Mouse (Mus musculus) neural tube, embryonic 11.5 days (tissue): Measurements from ENCODE around the gene Ugt1a10. TPM values are rescaled to one million over a fixed set of nuclear protein-coding genes. Genes with fewer than 3 reads are reported as not detected.
"Not testable (repeated sequence)": the region's sequence is repeated elsewhere in the genome, so short reads cannot be mapped to it uniquely, and the experiment has no call there.

ENCODE experiments used
- ATAC-seq: fragments of 200-750 bp; cut with Nextera tagmentation; 2 replicates; pipeline ENCODE4 v1.8.0; 2017; ENCODE audit warnings: moderate number of reproducible peaks, mild to moderate bottlenecking, moderate TSS enrichment, moderate library complexity; ENCODE audit not compliant: insufficient read depth, low FRiP score, low TSS enrichment
- DNase-seq: peaks from one replicate; pipeline ENCODE4 v3.0.0-alpha.2; 2015; ENCODE audit warnings: low spot score
- H3K27ac ChIP-seq: fragments of 300-500 bp; sonication (generic); 2 replicates; pipeline ENCODE4 v1.5.1; 2014; ENCODE audit warnings: low read depth, mild to moderate bottlenecking, low read length
- H3K27me3 ChIP-seq: fragments of 300-500 bp; sonication (generic); 2 replicates; pipeline ENCODE4 v1.6.1; 2014; ENCODE audit warnings: mild to moderate bottlenecking, low read length, mixed read lengths; ENCODE audit not compliant: control insufficient read depth, insufficient read depth
- H3K36me3 ChIP-seq: fragments of 300-500 bp; sonication (generic); 2 replicates; pipeline ENCODE4 v1.6.1; 2014; ENCODE audit warnings: mild to moderate bottlenecking, low read length, moderate library complexity, mixed read lengths; ENCODE audit not compliant: control insufficient read depth, insufficient read depth
- H3K4me1 ChIP-seq: fragments of 300-500 bp; sonication (generic); 2 replicates; pipeline ENCODE4 v1.6.1; 2014; ENCODE audit warnings: low read length, mixed read lengths; ENCODE audit not compliant: control insufficient read depth, insufficient read depth
- H3K4me2 ChIP-seq: fragments of 300-500 bp; sonication (generic); 2 replicates; pipeline ENCODE4 v1.6.1; 2014; ENCODE audit warnings: low read depth, mild to moderate bottlenecking, moderate library complexity
- H3K4me3 ChIP-seq: fragments of 300-500 bp; sonication (generic); 2 replicates; pipeline ENCODE4 v1.5.1; 2014; ENCODE audit warnings: low read depth, low read length
- H3K9ac ChIP-seq: fragments of 300-500 bp; sonication (generic); 2 replicates; pipeline ENCODE4 v1.6.1; 2014; ENCODE audit warnings: mild to moderate bottlenecking, low read length
- H3K9me3 ChIP-seq: fragments of 300-500 bp; sonication (generic); 2 replicates; pipeline ENCODE4 v1.6.1; 2016; ENCODE audit warnings: low read length; ENCODE audit not compliant: control insufficient read depth
- WGBS: fragments of 180-500 bp; shearing (Covaris S2); extraction: QIAGEN DNeasy Blood & Tissue Kit; methylation state at CpG from one replicate; pipeline ENCODE4 v1.1.7; 2014; 5-methylcytosine and 5-hydroxymethylcytosine counted together
- polyA plus RNA-seq: library from polyadenylated mRNA; unstranded; fragments of >200 nt; fragmentation: Nextera tagmentation; extraction: Ambion mirVana; gene quantifications from 2 replicates; pipeline ENCODE4 v1.2.1, GENCODE M21; 2014

Gene Ugt1a10
- polyA plus RNA-seq, 1 experiment from 2014 or later, result not detected

DNA sequence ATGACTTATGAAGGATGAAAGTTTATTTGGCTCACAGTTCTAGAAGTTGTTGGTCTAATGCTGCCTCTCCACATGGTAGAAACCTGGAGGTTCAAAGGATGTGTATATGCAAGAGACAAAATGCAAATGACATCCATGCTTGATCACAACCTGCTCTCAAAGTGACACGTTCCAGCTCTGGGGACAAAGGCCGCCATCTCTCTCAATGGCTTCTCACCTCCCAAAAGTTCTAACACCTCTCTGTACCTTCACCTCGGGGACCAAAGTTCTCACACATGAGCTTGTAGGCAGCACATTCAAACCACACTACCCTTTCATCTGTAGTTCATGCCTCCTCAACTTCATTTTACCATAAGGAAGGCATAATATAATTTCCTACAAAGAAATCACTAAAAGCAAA lies 162.4 kb downstream of the Ugt1a10 start:
- peaks cover 51% of the 10 kb centered on the region for H3K9me3 ChIP-seq
- no peak for ATAC-seq
- no peaks in the 10 kb centered on the region for H3K36me3 ChIP-seq
- H3K4me1 ChIP-seq, result no peaks in the 10 kb centered on the region
- H3K4me3 ChIP-seq, result no peak overlapping the region
- H3K27me3 ChIP-seq, result no peaks in the 10 kb centered on the region
- H3K27ac ChIP-seq, result no peak overlapping the region
- WGBS, result 42% methylated on average over 3 of the region's 3 CpGs
- H3K9ac ChIP-seq, result no peak overlapping the region
- no peak for DNase-seq
- H3K4me2 ChIP-seq, result no peak overlapping the region

DNA sequence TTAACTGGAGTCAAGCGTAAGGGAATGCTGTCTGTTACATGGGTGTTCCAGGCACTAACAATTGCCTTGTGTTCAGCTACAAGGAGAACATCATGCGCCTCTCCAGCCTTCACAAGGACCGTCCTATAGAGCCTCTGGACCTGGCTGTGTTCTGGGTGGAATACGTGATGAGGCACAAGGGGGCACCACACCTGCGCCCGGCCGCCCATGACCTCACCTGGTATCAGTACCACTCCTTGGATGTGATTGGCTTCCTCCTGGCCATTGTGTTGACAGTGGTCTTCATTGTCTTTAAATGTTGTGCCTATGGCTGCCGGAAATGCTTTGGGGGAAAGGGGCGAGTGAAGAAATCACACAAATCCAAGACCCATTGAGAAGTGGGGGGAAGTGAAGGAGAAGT lies 162.9 kb downstream of the Ugt1a10 start:
- 73% methylated on average over 9 of the region's 9 CpGs for WGBS
- no peaks in the 10 kb centered on the region for H3K27me3 ChIP-seq

GRCm38 (mm10) chr1:88218591-88218990 lies 163.4 kb downstream of the Ugt1a10 start:
- no peak for ATAC-seq
- peak; percentile 12 for DNase-seq
- H3K9me3 ChIP-seq, result peaks cover 41% of the 10 kb centered on the region
- no peaks in the 10 kb centered on the region for H3K36me3 ChIP-seq
- 53% methylated on average over 4 of the region's 4 CpGs for WGBS
- H3K27ac ChIP-seq, result no peak overlapping the region
- H3K4me2 ChIP-seq, result no peak overlapping the region
- no peak overlapping the region for H3K4me3 ChIP-seq
- no peaks in the 10 kb centered on the region for H3K4me1 ChIP-seq
- no peaks in the 10 kb centered on the region for H3K27me3 ChIP-seq
- H3K9ac ChIP-seq, result no peak overlapping the region

More for the DNA sequence above, 162.9 kb downstream of the Ugt1a10 start:
- DNase-seq (peak; percentile 9), ATAC-seq (no peak)
- H3K27ac ChIP-seq, result no peak overlapping the region
- H3K9me3 ChIP-seq, result peaks cover 46% of the 10 kb centered on the region
- H3K4me3 ChIP-seq, result no peak overlapping the region
- no peaks in the 10 kb centered on the region for H3K4me1 ChIP-seq
- no peaks in the 10 kb centered on the region for H3K36me3 ChIP-seq
- H3K9ac ChIP-seq, result no peak overlapping the region
- H3K4me2 ChIP-seq, result no peak overlapping the region

DNA sequence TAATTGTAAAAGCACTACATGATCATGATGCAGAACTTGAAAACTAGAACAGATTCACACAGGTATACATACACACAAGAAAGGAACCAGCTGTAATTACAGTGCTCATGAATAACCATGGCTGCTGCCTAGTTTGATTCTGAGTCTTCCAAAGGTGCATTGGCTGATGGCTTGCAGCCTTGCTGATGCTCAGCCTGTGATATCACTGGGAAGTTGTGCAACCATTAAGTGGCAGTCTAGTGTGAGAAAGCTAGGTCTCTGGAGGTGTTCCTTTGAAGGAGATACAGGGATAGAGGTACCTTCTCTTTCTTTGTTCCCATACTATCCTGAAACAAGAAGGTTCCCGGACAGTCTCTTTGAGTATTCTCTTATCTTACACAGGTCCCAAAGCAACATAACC lies 163.9 kb downstream of the Ugt1a10 start:
- 21% methylated on average over 1 of the region's 1 CpGs for WGBS
- no peak overlapping the region for H3K27ac ChIP-seq
- ATAC-seq, result no peak
- peak; percentile 10 for DNase-seq
- H3K4me3 ChIP-seq, result no peak overlapping the region
- H3K4me2 ChIP-seq, result no peak overlapping the region
- no peaks in the 10 kb centered on the region for H3K4me1 ChIP-seq
- H3K9me3 ChIP-seq, result peaks cover 36% of the 10 kb centered on the region
- no peak overlapping the region for H3K9ac ChIP-seq
- no peaks in the 10 kb centered on the region for H3K36me3 ChIP-seq
- no peaks in the 10 kb centered on the region for H3K27me3 ChIP-seq

DNA sequence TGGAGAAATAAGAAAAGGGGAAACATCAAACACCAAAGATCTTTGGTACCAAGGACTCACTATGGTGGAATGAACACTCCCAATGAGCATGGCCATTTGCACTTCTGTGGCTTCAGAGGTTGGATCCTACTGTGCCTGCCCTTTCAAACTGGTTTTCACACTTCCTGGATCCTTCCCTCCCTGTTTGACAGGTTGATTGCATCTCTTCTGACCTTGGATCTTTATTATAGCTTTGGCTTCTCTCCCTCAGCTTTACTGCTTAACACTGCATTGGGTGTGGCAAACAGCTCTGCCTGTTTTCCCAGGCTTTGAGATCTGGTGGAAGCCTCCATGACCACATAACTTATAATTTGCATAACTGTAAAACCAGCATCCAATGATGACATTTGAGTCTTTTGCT lies 165.1 kb downstream of the Ugt1a10 start:
- ATAC-seq (no peak), DNase-seq (peak; percentile 11)
- Histone ChIP-seq H3K4me2 (no peak overlapping the region), H3K9ac (no peak overlapping the region), H3K4me1 (no peaks in the 10 kb centered on the region), H3K27me3 (no peaks in the 10 kb centered on the region), H3K4me3 (no peak overlapping the region), H3K36me3 (no peaks in the 10 kb centered on the region), H3K9me3 (peaks cover 27% of the 10 kb centered on the region), H3K27ac (no peak overlapping the region)

DNA sequence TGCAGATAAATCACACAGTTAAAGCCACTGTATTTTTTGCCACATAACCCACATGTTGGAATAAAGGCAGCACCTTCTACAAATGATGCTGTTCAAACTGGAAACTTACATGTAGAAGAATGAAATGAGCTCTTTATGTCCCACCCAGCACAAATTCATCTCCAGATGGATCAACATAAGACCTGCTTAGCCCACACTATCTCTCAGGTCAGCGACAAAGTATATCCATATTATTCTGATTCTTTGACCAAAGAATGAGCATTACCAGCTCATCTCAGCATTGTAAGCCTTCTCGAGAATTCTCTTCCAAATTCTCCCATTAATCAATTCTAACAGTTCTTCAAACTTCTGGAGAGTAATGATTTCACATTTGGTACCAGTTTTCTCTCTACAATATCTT lies 167.0 kb downstream of the Ugt1a10 start:
- DNase-seq (no peak), ATAC-seq (no peak)
- H3K9ac ChIP-seq, result no peak overlapping the region
- no peak overlapping the region for H3K27ac ChIP-seq
- 55% methylated on average over 2 of the region's 2 CpGs for WGBS
- H3K9me3 ChIP-seq, result peaks cover 29% of the 10 kb centered on the region
- no peaks in the 10 kb centered on the region for H3K36me3 ChIP-seq
- no peaks in the 10 kb centered on the region for H3K4me1 ChIP-seq
- no peak overlapping the region for H3K4me2 ChIP-seq
- H3K4me3 ChIP-seq, result no peak overlapping the region
- H3K27me3 ChIP-seq, result no peaks in the 10 kb centered on the region

DNA sequence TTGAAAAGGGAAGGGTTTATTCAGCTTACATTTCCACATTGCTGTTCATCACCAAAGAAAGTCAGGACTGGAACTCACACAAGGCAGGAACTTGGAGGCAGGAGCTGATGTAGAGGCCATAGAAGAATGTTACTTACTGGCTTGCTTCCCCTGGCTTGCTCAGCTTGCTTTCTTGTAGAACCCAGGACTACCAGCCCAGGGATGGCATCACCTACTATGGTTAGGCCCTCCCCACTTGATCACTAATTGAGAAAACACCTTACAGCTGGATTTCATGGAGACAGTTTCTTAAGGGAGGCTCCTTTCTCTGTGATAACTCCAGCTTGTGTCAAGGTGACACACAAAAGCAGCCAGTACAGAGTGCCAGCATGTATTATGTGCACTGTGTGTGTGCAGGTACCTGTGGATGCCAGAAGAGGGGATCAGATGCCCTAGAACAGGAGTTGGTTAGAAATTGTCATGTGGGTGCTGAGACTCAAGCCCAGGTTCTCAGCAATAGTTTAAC lies 167.9 kb downstream of the Ugt1a10 start:
- H3K9ac ChIP-seq, ATAC-seq, H3K36me3 ChIP-seq, H3K4me1 ChIP-seq, H3K4me2 ChIP-seq, H3K27me3 ChIP-seq, H3K4me3 ChIP-seq, H3K27ac ChIP-seq: not testable (repeated sequence)
- peak; percentile 8 for DNase-seq
- peaks cover 33% of the 10 kb centered on the region for H3K9me3 ChIP-seq

DNA sequence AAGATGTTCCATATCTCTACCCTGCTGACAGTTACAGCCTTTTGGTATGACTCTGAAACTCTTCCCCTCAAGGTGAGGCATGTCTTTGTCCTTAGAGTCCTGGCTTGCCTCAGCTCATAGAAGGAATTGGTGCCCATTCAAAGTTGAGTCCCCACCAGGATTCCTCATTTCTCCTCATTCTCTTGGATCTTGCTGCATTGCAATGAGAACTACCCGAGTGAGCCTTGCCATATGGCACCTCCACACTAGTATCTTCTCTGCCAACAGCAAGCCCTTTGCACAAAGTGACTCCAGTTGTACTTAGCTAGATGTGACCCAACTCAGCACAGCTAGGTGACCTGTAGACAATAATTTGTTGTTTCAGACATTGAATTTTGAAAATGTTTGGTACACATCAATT lies 168.4 kb downstream of the Ugt1a10 start:
- WGBS, result 64% methylated on average over 1 of the region's 1 CpGs
- DNase-seq, result peak; percentile 10
- Histone ChIP-seq H3K36me3 (no peaks in the 10 kb centered on the region), H3K27ac (no peak overlapping the region), H3K9ac (no peak overlapping the region), H3K4me2 (no peak overlapping the region), H3K4me1 (no peaks in the 10 kb centered on the region), H3K27me3 (no peaks in the 10 kb centered on the region), H3K4me3 (no peak overlapping the region), H3K9me3 (peaks cover 38% of the 10 kb centered on the region)
- ATAC-seq, result no peak

DNA sequence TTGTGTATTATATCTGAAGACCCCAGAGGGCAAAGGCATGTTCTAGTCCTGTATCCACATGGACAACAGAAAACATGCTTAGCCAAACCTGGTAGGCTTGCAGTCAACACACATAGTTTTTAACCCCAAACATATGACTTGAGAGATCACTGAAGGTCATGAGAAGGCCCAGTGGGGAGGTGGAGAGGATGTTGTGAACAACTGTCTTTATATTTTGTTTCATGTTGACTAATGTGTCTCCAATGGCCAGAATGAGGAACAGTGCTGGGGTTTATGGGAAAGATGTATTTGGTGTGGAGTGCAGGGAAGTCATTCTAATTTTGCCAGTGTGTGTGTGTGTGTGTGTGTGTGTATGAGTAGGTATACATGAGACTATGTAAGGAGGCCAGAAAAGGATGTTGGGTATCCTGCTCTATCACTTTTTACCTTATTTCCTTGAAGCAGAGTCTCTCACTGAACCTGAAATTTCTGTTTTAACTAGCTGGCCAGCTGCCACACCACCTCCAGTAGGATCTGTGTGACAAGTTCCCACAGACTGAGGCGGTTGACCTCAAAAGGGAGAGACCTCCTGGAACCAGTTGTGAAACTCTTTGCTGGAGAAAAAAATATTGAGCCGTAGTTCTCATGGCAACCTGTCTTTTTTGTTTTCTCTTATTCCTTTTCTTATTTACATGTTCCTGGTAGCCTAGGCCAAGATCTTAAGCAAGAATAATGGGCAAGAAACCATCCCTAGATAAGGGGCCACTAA lies 169.0 kb downstream of the Ugt1a10 start:
- Histone ChIP-seq H3K36me3 (no peaks in the 10 kb centered on the region), H3K4me3 (no peak overlapping the region), H3K4me1 (no peaks in the 10 kb centered on the region), H3K9me3 (peaks cover 40% of the 10 kb centered on the region), H3K27me3 (no peaks in the 10 kb centered on the region), H3K9ac (no peak overlapping the region), H3K4me2 (no peak overlapping the region), H3K27ac (no peak overlapping the region)
- 72% methylated on average over 2 of the region's 2 CpGs for WGBS
- no peak for ATAC-seq
- no peak for DNase-seq
